Mouse (Mus musculus) skeletal muscle tissue, postnatal 0 days (tissue): ENCODE results near the gene Gm21477. TPM values are rescaled to one million over a fixed set of nuclear protein-coding genes. Genes with fewer than 3 reads are reported as not detected.

Experiments used
- polyA plus RNA-seq: library from polyadenylated mRNA; unstranded; fragments of >200 nt; fragmentation: Nextera tagmentation; extraction: Ambion mirVana; gene quantifications from 2 replicates; pipeline ENCODE4 v1.2.1, GENCODE M21; 2015

The Gm21477 gene
- not detected in 2 replicates for polyA plus RNA-seq

DNA sequence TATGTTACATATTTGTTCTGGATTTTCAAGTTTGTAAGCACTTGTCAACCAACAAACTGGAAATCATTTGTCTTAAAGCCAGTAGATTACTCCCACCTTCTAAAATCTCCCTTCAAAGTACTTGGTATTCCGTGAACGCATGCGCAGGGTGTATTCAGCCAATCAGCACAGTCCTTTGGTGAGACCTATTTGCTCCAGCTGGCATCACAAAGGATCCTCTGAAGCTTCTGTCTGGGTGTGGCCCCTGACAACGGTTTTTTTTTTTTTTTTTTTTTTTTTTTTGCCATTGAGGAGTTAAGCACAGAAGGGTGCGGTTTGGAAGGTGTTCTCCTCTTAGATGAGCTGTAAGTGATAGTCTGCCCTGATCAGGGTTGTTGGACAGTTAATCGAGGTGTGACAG is at the start of gene Gm21477:
Gene Gm21477 (plus strand): TSS at position 301 of the 400 bp plus-strand sequence.

